Mouse (Mus musculus) ES-E14 (cell line): Measurements from ENCODE around the gene Tbxa2r.

ENCODE experiments used
- CHD2 ChIP-seq: IDR thresholded peaks from 2 replicates; pipeline ENCODE4 v1.6.1; 2014; ENCODE audit warnings: mild to moderate bottlenecking, low read depth, low read length, inconsistent platforms
- HCFC1 ChIP-seq: IDR thresholded peaks from 2 replicates; pipeline ENCODE4 v1.6.1; 2012; ENCODE audit warnings: low read length, inconsistent platforms, borderline replicate concordance; ENCODE audit not compliant: insufficient read depth
- MAFK ChIP-seq: IDR thresholded peaks from 2 replicates; pipeline ENCODE4 v1.6.1; 2014; ENCODE audit warnings: mild to moderate bottlenecking, low read depth, low read length, inconsistent platforms; ENCODE audit not compliant: insufficient read depth
- ZC3H11A ChIP-seq: IDR thresholded peaks from 2 replicates; pipeline ENCODE4 v1.6.1; 2012; ENCODE audit warnings: low read depth, mild to moderate bottlenecking, inconsistent platforms, low read length, borderline replicate concordance

GRCm38 (mm10) chr10:81290698-81291460 lies 37.7 kb upstream of the Tbxa2r start:
- TF ChIP-seq MAFK: no peak
- TF ChIP-seq HCFC1: no peak
- no peak for TF ChIP-seq ZC3H11A
- TF ChIP-seq CHD2: no peak
